Mouse (Mus musculus) left cerebral cortex, adult 2 months (tissue): ENCODE data around the gene Ccdc105. TPM values are rescaled to one million over a fixed set of nuclear protein-coding genes. Genes with fewer than 3 reads are reported as not detected.

Experiments
- DNase-seq, 2 experiments: peaks; one replicate each; pipeline ENCODE4 v3.0.0; 2021 to 2022; ENCODE audit warnings: low spot score in 2 of 2, mixed read lengths in 1 of 2; ENCODE audit errors: extremely low spot score in 1 of 2
- H3K27ac ChIP-seq: fragments of 200-600 bp; 2 replicates; pipeline ENCODE4 v1.8.1; 2022
- H3K4me3 ChIP-seq: fragments of 200-600 bp; 2 replicates; pipeline ENCODE4 v1.8.1; 2022
- CTCF ChIP-seq: fragments of 200-600 bp; IDR thresholded peaks from 2 replicates; pipeline ENCODE4 v1.8.1; 2022; ENCODE audit warnings: antibody characterized with exemption, mild to moderate bottlenecking, moderate library complexity
- intact Hi-C: fragments of 180-260 bp; cut with DNase I; formaldehyde crosslinking; loops from one replicate; pipeline ENCODE4 v1.15.1; 2025
- long read RNA-seq, 2 experiments: library from polyadenylated mRNA; stranded (forward); transcript quantifications; one replicate each; pipeline ENCODE4 v2.0.0; 2021; ENCODE audit warnings: borderline mapping rate in 2 of 2
- total RNA-seq, 2 experiments: library from RNA; stranded (reverse); gene quantifications; 2 replicates each; pipeline ENCODE4 v1.2.3; 2021

Gene Ccdc105
- under 1 TPM; 0.59 to 0.79 TPM for total RNA-seq
- long read RNA-seq, experiment 1, result 0 reads
- long read RNA-seq, experiment 2, result 0 reads

GRCm38 (mm10) chr10:78752452-78753191, at the start of gene Ccdc105:
Gene Ccdc105, minus strand, starts transcription at chr10:78753065.
- peak within 1 kb of the TSS; percentile 92 for H3K27ac ChIP-seq
- intact Hi-C loops, result loop anchor here (5.0 to 10.0 kb wide), 2 partner anchors 345 to 912 kb away; partner anchors contain the start of genes 2610008E11Rik, Madcam1 and Tpgs1
- peak within 1 kb of the TSS; percentile 60 for H3K4me3 ChIP-seq
- TF ChIP-seq CTCF, result no peak
- DNase-seq, result peak; percentile 80 to 84

DNA sequence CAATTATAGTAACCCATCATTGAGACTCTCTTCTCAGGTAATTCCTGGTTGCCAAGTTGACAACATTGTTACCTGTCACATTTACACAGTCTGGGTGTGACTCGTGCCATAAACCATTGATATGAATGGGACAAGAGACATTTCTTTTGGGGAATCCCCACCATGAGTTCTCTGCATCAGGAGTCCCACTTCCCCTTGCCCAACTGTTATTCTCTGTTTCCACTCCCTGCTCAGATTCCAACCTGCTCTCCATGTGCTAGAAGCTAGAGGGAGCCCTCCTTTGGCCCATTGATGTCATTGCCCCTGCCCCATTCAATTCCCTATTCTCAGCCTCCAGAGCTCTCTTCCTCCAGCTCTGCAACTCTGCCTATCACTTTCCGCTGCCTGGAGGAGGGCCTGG, 48.6 kb upstream of the Ccdc105 start:
- no peak for DNase-seq
- no peak for TF ChIP-seq CTCF
- intact Hi-C loops, result no loop called here
- Histone ChIP-seq H3K27ac (no peak overlapping the region), H3K4me3 (no peak overlapping the region)

- no peak overlapping the region for H3K4me3 ChIP-seq
- TF ChIP-seq CTCF, result peak; percentile 35
- intact Hi-C loops, result no loop called here
- H3K27ac ChIP-seq, result no peak overlapping the region
- DNase-seq, result no peak
These were observed 37.7 kb upstream of the Ccdc105 start for GRCm38 (mm10) chr10:78790561-78790960.

DNA sequence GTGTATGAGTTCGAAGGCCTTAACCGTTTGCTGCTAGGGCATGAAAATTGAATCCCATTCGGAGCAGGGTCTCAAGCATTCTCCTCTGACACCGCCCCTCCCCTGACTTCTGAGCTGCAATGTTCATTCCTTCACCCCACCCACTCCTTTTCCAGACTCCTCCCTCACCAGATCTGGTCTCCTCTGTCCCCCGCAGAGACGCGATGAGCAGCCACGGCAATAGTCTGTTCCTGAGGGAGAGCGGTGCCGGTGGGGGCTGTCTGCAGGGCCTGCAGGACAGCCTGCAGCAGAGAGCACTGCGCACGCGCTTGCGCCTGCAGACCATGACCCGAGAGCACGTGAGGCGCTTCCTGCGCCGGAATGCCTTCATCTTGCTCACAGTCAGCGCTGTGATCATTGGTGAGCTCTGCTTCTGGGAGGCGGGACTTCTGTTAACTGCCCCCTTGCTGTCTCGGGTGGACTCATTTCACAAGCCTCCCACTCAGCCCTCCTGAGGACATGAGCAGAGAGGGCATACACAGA, 34.8 kb upstream of the Ccdc105 start:
- peak overlapping the region; percentile 83 for H3K27ac ChIP-seq
- intact Hi-C loops, result no loop called here
- DNase-seq, result peak; percentile 84 to 89
- peak overlapping the region; percentile 61 for H3K4me3 ChIP-seq
- no peak; the same call in 1 of the 2 replicates for TF ChIP-seq CTCF

DNA sequence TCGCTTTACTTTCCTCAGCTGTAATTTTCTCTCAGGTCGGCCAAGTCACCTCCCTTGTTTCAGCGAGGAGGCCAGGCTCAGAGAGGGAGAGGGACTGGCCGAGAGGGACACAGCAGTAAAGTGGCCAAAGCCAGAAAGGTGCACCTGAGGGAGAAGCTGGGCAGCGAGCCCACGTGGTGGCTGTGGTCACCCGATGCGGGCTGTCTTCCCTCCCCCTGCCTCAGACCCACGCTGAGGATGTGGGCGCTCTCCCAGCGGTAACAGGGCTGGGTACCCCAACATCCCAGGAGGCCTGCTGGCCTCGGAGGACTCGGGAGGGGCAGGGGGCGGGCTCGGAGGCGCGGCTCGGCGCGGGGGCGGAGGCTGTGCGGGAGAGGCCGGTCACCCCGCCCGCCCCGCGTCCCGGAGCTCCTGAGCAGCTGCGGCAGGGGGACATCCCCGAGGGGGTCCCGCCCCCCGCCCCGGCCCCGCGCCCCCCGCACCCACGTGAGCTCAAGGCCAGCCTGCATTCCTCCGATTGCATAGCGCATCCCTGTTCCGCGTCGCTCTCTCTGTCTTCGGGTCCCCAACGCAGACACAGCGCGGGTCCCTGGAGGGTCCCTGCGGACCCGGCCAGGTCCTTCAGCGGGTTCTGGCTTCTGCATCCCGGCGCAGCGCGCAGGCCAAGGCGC, 27.3 kb upstream of the Ccdc105 start, which contains the start of gene Slc1a6:
Gene Slc1a6, plus strand, starts transcription at position 516 of the 671 bp plus-strand sequence.
- no peak for TF ChIP-seq CTCF
- DNase-seq, result peak; percentile 48 to 49
- peak within 1 kb of the TSS; percentile 89 for H3K27ac ChIP-seq
- peak within 1 kb of the TSS; percentile 66 for H3K4me3 ChIP-seq
- intact Hi-C loops, result loop anchor here (2.0 kb wide), 1 partner anchor 25 kb away; no protein-coding TSS in a partner anchor

DNA sequence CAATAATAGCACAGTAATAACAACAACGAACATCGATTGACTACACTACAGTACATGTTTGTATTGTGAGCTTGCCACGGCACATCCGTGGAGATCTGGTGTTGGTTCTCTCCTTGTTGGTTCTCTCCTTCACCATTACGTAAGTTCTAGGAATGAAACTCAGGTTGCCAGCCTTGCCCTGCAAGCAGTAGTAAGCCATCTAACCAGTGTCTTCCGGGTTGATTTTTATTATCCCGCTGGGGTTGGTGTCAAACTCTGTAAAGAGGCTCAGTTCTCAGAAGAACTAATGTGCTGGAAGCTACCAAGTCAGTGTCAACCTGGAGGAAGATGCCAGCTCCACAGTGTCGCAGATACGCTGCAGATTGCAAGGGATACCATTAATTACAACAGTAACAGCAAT, 26.7 kb upstream of the Ccdc105 start:
- Histone ChIP-seq H3K27ac (peak overlapping the region; percentile 89), H3K4me3 (peak overlapping the region; percentile 66)
- no peak for DNase-seq
- intact Hi-C loops, result no loop called here
- TF ChIP-seq CTCF, result no peak

GRCm38 (mm10) chr10:78775830-78776229, 23.0 kb upstream of the Ccdc105 start:
- intact Hi-C loops, result no loop called here
- DNase-seq, result no peak
- no peak for TF ChIP-seq CTCF
- no peak overlapping the region for H3K27ac ChIP-seq
- H3K4me3 ChIP-seq, result no peak overlapping the region

DNA sequence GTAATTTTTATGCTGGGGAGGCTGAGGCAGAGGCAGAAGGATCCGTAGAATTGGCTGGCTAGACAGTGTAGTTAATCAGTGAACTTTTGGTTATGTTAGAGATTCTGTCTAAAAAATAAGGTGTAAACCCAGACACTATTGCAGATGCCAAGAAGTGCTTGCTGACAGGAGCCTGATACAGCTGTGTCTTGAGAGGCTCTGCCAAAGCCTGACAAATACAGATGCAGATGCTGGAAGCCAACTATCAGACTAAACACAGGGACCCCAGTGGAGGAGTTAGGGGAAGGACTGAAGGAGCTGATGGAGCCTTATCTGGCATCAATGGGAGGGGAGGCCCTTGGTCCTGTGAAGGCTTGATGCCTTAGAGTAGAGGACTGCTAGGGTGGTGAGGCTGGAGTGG, 12.7 kb upstream of the Ccdc105 start:
- no peak overlapping the region for H3K27ac ChIP-seq
- TF ChIP-seq CTCF, result no peak

GRCm38 (mm10) chr10:78756021-78756420, 3.2 kb upstream of the Ccdc105 start:
- DNase-seq, result peak; percentile 80 to 83
- no peak overlapping the region for H3K27ac ChIP-seq
- TF ChIP-seq CTCF, result peak; percentile 100
- intact Hi-C loops, result loop anchor here (1.0 to 10.0 kb wide), 2 partner anchors 360 to 909 kb away; partner anchors contain the start of genes Madcam1 and Tpgs1
- no peak overlapping the region for H3K4me3 ChIP-seq

More for the DNA sequence above, 12.7 kb upstream of the Ccdc105 start:
- intact Hi-C loops, result no loop called here
- DNase-seq, result no peak
- no peak overlapping the region for H3K4me3 ChIP-seq

DNA sequence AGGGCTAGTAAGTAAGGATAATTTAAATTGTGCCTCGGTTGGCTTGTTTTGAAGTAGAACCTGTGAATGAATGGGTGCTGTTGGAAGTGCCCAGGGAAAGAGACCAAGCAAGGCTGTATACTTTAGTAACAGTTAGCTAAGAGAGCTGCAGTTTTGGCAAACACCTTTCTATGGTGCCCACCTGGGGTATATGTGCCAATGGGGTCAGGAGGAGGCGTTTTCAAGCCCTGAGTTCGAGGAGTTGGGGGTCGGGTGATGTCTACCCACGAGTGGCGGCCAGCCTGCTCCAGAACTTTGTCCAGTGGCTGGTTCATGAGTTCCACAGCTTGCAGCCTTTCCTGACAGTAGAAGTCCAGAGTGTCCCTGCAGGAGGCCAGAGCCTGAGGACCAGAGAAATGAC, 3.9 kb downstream of the Ccdc105 start:
- DNase-seq, result no peak
- Histone ChIP-seq H3K4me3 (no peak overlapping the region), H3K27ac (no peak overlapping the region)
- no peak for TF ChIP-seq CTCF
- intact Hi-C loops, result loop anchor here (5.0 kb wide), 1 partner anchor 117 kb away; no protein-coding TSS in a partner anchor

DNA sequence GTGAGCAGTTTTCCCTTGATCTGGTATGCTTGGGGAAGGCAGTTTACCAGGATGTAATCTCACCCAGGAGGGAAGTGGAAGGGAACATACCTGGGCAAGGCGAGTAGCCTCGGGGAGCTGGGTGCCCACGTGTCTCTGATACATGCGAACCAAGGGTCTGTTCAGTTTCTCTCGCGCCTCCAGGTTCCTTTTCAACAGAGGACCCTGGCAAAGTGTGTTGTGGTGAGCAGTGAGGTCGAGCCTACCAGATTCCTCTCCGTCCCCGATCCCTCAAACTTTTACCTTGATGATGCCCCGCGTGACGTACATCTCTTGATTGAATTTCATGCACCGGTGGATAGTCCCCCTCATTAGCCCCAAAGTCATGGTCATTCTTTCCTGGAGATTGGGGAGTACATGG, 4.7 kb downstream of the Ccdc105 start:
- Histone ChIP-seq H3K4me3 (no peak overlapping the region), H3K27ac (no peak overlapping the region)
- DNase-seq, result no peak
- intact Hi-C loops, result loop anchor here (5.0 kb wide), 1 partner anchor 116 kb away; no protein-coding TSS in a partner anchor
- TF ChIP-seq CTCF, result no peak
